ENCODE assay signal across 9 mouse cellular contexts in the genomic region with DNA sequence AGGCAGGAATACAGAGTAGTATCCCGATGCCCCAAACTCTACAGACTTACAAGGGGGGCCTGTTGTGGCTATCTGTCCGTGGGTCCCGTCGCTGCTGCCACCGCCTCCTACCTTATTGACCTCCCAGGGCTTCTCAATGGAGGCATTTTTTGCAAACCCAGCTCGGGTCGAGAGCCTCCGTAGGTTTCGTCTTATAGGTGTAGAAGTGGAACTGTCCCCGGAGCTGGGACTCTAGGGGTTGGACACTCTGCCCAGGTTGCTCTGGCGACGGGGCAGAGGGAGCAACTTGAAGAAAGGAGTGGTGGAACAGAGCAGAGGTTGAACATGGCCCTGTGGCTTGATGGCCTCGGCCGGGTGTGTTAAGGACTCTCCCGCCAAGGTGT. TPM values are rescaled to one million over a fixed set of nuclear protein-coding genes. Genes with fewer than 3 reads are reported as not detected.
DNase-seq lines count a peak whose midpoint lies in the region; ATAC-seq and TF ChIP-seq lines count a peak whose summit lies in the region.
"Had no signal": no experiment of that assay in that cellular context is flagged by ENCODE, and none has a peak within 500 bp of the region (broad histone marks: within the 10 kb centered on the region; RNA-seq: fewer than 3 reads in every experiment).

No protein-coding gene starts in this region.

- whole genome bisulfite sequencing in lung, embryonic 15.5 days: 9% methylated on average over 15 of the region's 15 CpGs
- 14% methylated on average over 15 of the region's 15 CpGs for WGBS in forebrain, postnatal 0 days
- WGBS in liver, embryonic 12.5 days (ENCODE audit: insufficient replicate concordance): 18% methylated on average over 15 of the region's 15 CpGs
- WGBS in stomach, postnatal 0 days: 10% methylated on average over 15 of the region's 15 CpGs

- no peak for TF ChIP-seq CTCF in forebrain, postnatal 0 days (IDR thresholded peaks at IDR 0.05; ENCODE audit: low read depth)
- no peak for TF ChIP-seq CTCF in stomach, postnatal 0 days (IDR thresholded peaks at IDR 0.05; ENCODE audit: low read depth)

- DNase-seq in lung, postnatal 4 days: no peak
- no peak for DNase-seq in forebrain, postnatal 0 days
- no peak for DNase-seq in stomach, postnatal 0 days (ENCODE audit: low spot score)
- DNase-seq in cerebellum, postnatal 25 days: no peak
- DNase-seq in layer of hippocampus, adult 9-11 months: no peak
- DNase-seq: kidney, adult 8-10 months; thymus, postnatal 25 days had no signal

- TF ChIP-seq EP300 in stomach, postnatal 0 days (optimal IDR thresholded peaks at IDR 0.05): no peak

- H3K36me3 ChIP-seq in lung, embryonic 15.5 days: no peaks in the 10 kb centered on the region
- H3K36me3 ChIP-seq in forebrain, postnatal 0 days (ENCODE audit: insufficient read depth): no peaks in the 10 kb centered on the region
- H3K36me3 ChIP-seq in liver, embryonic 12.5 days: no peaks in the 10 kb centered on the region
- H3K36me3 ChIP-seq in stomach, postnatal 0 days (ENCODE audit: control insufficient read depth, insufficient read depth, low read length): no peaks in the 10 kb centered on the region

- H3K27me3 ChIP-seq in lung, embryonic 15.5 days: peaks cover 18% of the 10 kb centered on the region
- H3K27me3 ChIP-seq in forebrain, postnatal 0 days (ENCODE audit: insufficient read depth, low read length): peaks cover 21% of the 10 kb centered on the region; the same call in 1 of the 2 replicates
- H3K27me3 ChIP-seq in liver, embryonic 12.5 days (replicated peaks): peaks cover 54% of the 10 kb centered on the region
- H3K27me3 ChIP-seq in stomach, postnatal 0 days (ENCODE audit: control insufficient read depth, insufficient read depth, low read length): no peaks in the 10 kb centered on the region

- H3K4me3 ChIP-seq in lung, embryonic 15.5 days: peak overlapping the region; percentile 47
- H3K4me3 ChIP-seq in forebrain, postnatal 0 days (ENCODE audit: low read depth, low read length): peak overlapping the region; percentile 21; the same call in 1 of the 2 replicates
- H3K4me3 ChIP-seq in liver, embryonic 12.5 days: peak overlapping the region; percentile 29
- peak overlapping the region; percentile 39 for H3K4me3 ChIP-seq in stomach, postnatal 0 days (ENCODE audit: low read depth, low read length)

- H3K4me1 ChIP-seq in lung, embryonic 15.5 days: peaks cover 41% of the 10 kb centered on the region
- no peaks in the 10 kb centered on the region for H3K4me1 ChIP-seq in forebrain, postnatal 0 days (ENCODE audit: insufficient read depth)
- peaks cover 9% of the 10 kb centered on the region for H3K4me1 ChIP-seq in liver, embryonic 12.5 days
- H3K4me1 ChIP-seq in stomach, postnatal 0 days (replicated peaks; ENCODE audit: control insufficient read depth, insufficient read depth): peaks cover 4% of the 10 kb centered on the region

- peak overlapping the region; percentile 48 for H3K9ac ChIP-seq in lung, embryonic 15.5 days
- H3K9ac ChIP-seq in forebrain, postnatal 0 days: no peak overlapping the region
- no peak overlapping the region for H3K9ac ChIP-seq in liver, embryonic 12.5 days
- H3K9ac ChIP-seq in stomach, postnatal 0 days (ENCODE audit: low read length): peak overlapping the region; percentile 50

- H3K27ac ChIP-seq in lung, embryonic 15.5 days: no peak overlapping the region
- no peak overlapping the region for H3K27ac ChIP-seq in forebrain, postnatal 0 days (ENCODE audit: low read depth, low read length)
- no peak overlapping the region for H3K27ac ChIP-seq in liver, embryonic 12.5 days
- no peak overlapping the region for H3K27ac ChIP-seq in stomach, postnatal 0 days (replicated peaks)

- H3K4me2 ChIP-seq in lung, embryonic 15.5 days: peak overlapping the region; percentile 94
- peak overlapping the region; percentile 44; the same call in 1 of the 2 replicates for H3K4me2 ChIP-seq in forebrain, postnatal 0 days (ENCODE audit: low read depth)
- H3K4me2 ChIP-seq in liver, embryonic 12.5 days: peak overlapping the region; percentile 56
- peak overlapping the region; percentile 53 for H3K4me2 ChIP-seq in stomach, postnatal 0 days (replicated peaks; ENCODE audit: low read depth)

- ATAC-seq in lung, embryonic 15.5 days (ENCODE audit: borderline replicate concordance, extremely low read depth, low FRiP score, low TSS enrichment): no peak
- no peak for ATAC-seq in forebrain, postnatal 0 days
- ATAC-seq in liver, embryonic 12.5 days: no peak
- no peak for ATAC-seq in stomach, postnatal 0 days (ENCODE audit: low FRiP score, low TSS enrichment)

- no peaks in the 10 kb centered on the region for H3K9me3 ChIP-seq in lung, embryonic 15.5 days
- no peaks in the 10 kb centered on the region for H3K9me3 ChIP-seq in forebrain, postnatal 0 days (ENCODE audit: low read length)
- no peaks in the 10 kb centered on the region for H3K9me3 ChIP-seq in liver, embryonic 12.5 days (replicated peaks)
- no peaks in the 10 kb centered on the region for H3K9me3 ChIP-seq in stomach, postnatal 0 days (ENCODE audit: control insufficient read depth, low read length)

RNA-seq across cellular contexts. Expression of a gene that starts 0.8 kb away (rescaled TPM):
- 6.4 and 7.7 TPM in 2 replicates for polyA plus RNA-seq in lung, embryonic 15.5 days (2015; fragmentation: Nextera tagmentation; extraction: Ambion mirVana)
- total RNA-seq in forebrain, postnatal 0 days (2014; rRNA removed): 3.2 and 6.2 TPM in 2 replicates
- 4.4 and 4.8 TPM in 2 replicates for polyA plus RNA-seq in forebrain, postnatal 0 days (2015; fragmentation: Nextera tagmentation; extraction: Ambion mirVana)
- 0.45 and 0.69 TPM in 2 replicates for polyA plus RNA-seq in liver, embryonic 12.5 days (2016; fragmentation: Nextera tagmentation; extraction: Ambion mirVana)
- 1.8 and 2.3 TPM in 2 replicates for polyA plus RNA-seq in stomach, postnatal 0 days (2015; fragmentation: Nextera tagmentation; extraction: Ambion mirVana)

Comparison
In these comparisons a context has a peak if more than half of its experiments do, and no peak if none do; other contexts are left out.
1. H3K4me2 ChIP-seq: peak in every context shown above with its lines; median percentile 94 in lung, embryonic 15.5 days; 56 in liver, embryonic 12.5 days; 53 in stomach, postnatal 0 days; 44 in forebrain, postnatal 0 days.
2. H3K9ac ChIP-seq: peak in lung, embryonic 15.5 days (single experiment) and stomach, postnatal 0 days (single experiment); none in forebrain, postnatal 0 days (single experiment) and liver, embryonic 12.5 days (single experiment).
3. Peak in every context shown above with its lines, with median percentiles within 50 percentile points of each other: H3K4me3 ChIP-seq.